Mouse (Mus musculus) liver, postnatal 0 days (tissue): ENCODE data around the gene Bpifb2. TPM values are rescaled to one million over a fixed set of nuclear protein-coding genes. Genes with fewer than 3 reads are reported as not detected.
A peak's percentile ranks its signal among the peaks of the same experiment; 100 is the strongest.

Source experiments
- ATAC-seq: fragments of 200-750 bp; cut with Nextera tagmentation; 2 replicates; pipeline ENCODE4 v1.8.0; 2017; ENCODE audit warnings: mild to moderate bottlenecking, moderate library complexity
- DNase-seq: peaks from one replicate; pipeline ENCODE4 v3.0.0-alpha.2; 2016
- H3K27ac ChIP-seq: fragments of 300-500 bp; sonication (generic); 2 replicates; pipeline ENCODE4 v1.5.1; 2014; ENCODE audit warnings: antibody characterized with exemption, moderate library complexity, mild to moderate bottlenecking, low read depth
- H3K27me3 ChIP-seq: fragments of 300-500 bp; sonication (generic); 2 replicates; pipeline ENCODE4 v1.6.1; 2014; ENCODE audit warnings: low read length, control low read depth, mixed read lengths; ENCODE audit not compliant: insufficient read depth
- H3K36me3 ChIP-seq: fragments of 300-500 bp; sonication (generic); replicated peaks from 2 replicates; pipeline ENCODE4 v1.6.1; 2014; ENCODE audit warnings: mild to moderate bottlenecking, control low read depth, low read length, moderate library complexity, mixed read lengths; ENCODE audit not compliant: insufficient read depth
- H3K4me1 ChIP-seq: fragments of 300-500 bp; sonication (generic); 2 replicates; pipeline ENCODE4 v1.6.1; 2014; ENCODE audit warnings: antibody characterized with exemption, mild to moderate bottlenecking, control low read depth; ENCODE audit not compliant: insufficient read depth
- H3K4me2 ChIP-seq: fragments of 300-500 bp; sonication (generic); 2 replicates; pipeline ENCODE4 v1.6.1; 2014; ENCODE audit warnings: low read depth, mild to moderate bottlenecking, low read length, moderate library complexity, mixed read lengths
- H3K4me3 ChIP-seq: fragments of 300-500 bp; sonication (generic); 2 replicates; pipeline ENCODE4 v1.5.1; 2014; ENCODE audit warnings: low read depth, low read length
- H3K9ac ChIP-seq: fragments of 300-500 bp; sonication (generic); replicated peaks from 2 replicates; pipeline ENCODE4 v1.6.1; 2014; ENCODE audit warnings: mild to moderate bottlenecking, moderate library complexity
- H3K9me3 ChIP-seq: fragments of 300-500 bp; sonication (generic); 2 replicates; pipeline ENCODE4 v1.6.1; 2016; ENCODE audit warnings: mild to moderate bottlenecking, control low read depth, low read length, mixed read lengths
- CTCF ChIP-seq: sonication (generic); IDR thresholded peaks from 2 replicates; pipeline ENCODE4 v1.5.1; 2016; ENCODE audit warnings: antibody characterized with exemption, low read depth
- EP300 ChIP-seq: IDR thresholded peaks from 2 replicates; pipeline ENCODE4 v1.6.1; 2016; ENCODE audit warnings: antibody characterized with exemption, low read depth, mild to moderate bottlenecking
- WGBS: fragments of 180-500 bp; shearing (Covaris S2); extraction: QIAGEN DNeasy Blood & Tissue Kit; methylation state at CpG from one replicate; pipeline ENCODE4 v1.1.7; 2014; ENCODE audit not compliant: insufficient replicate concordance; 5-methylcytosine and 5-hydroxymethylcytosine counted together
- polyA plus RNA-seq: library from polyadenylated mRNA; unstranded; fragments of >200 nt; fragmentation: Nextera tagmentation; extraction: Ambion mirVana; gene quantifications from 2 replicates; pipeline ENCODE4 v1.2.1, GENCODE M21; 2015

Gene Bpifb2
- polyA plus RNA-seq, 1 experiment from 2014 or later: not detected

- H3K27ac ChIP-seq: no peak overlapping the region
- 0 out of 2 replicates have a peak, but pooled peaks cover 4% of the 10 kb centered on the region for H3K4me1 ChIP-seq
- ATAC-seq (peak; percentile 65), DNase-seq (no peak)
- no peak overlapping the region for H3K4me3 ChIP-seq
- H3K9me3 ChIP-seq: no peaks in the 10 kb centered on the region
- WGBS: 68% methylated on average over 3 of the region's 3 CpGs
- no peaks in the 10 kb centered on the region for H3K36me3 ChIP-seq
- H3K9ac ChIP-seq: no peak overlapping the region
- TF ChIP-seq EP300 (no peak), CTCF (no peak)
- H3K4me2 ChIP-seq: no peak overlapping the region
- H3K27me3 ChIP-seq: no peaks in the 10 kb centered on the region
These were observed 12.9 kb upstream of the Bpifb2 start for GRCm38 (mm10) chr2:153861960-153862359.

- Histone ChIP-seq H3K27ac (no peak within 1 kb of the TSS), H3K36me3 (no peaks in the 10 kb centered on the region), H3K4me3 (no peak within 1 kb of the TSS), H3K27me3 (no peaks in the 10 kb centered on the region), H3K4me2 (no peak within 1 kb of the TSS), H3K9me3 (no peaks in the 10 kb centered on the region), H3K9ac (no peak within 1 kb of the TSS), H3K4me1 (no peaks in the 10 kb centered on the region)
- TF ChIP-seq CTCF (no peak), EP300 (no peak)
- DNase-seq (no peak), ATAC-seq (no peak)
- WGBS: 73% methylated on average over 4 of the region's 4 CpGs
These were observed 3.9 kb upstream of the Bpifb2 start, which contains the start of gene Sun5 for GRCm38 (mm10) chr2:153870984-153871383. Gene Sun5 (minus strand): TSS chr2:153871084.

- Histone ChIP-seq H3K27ac (no peak overlapping the region), H3K36me3 (no peaks in the 10 kb centered on the region), H3K9ac (no peak overlapping the region), H3K4me2 (no peak overlapping the region), H3K4me3 (no peak overlapping the region), H3K27me3 (no peaks in the 10 kb centered on the region), H3K9me3 (no peaks in the 10 kb centered on the region), H3K4me1 (no peaks in the 10 kb centered on the region)
- no peak for ATAC-seq
- DNase-seq: no peak
- 76% methylated on average over 5 of the region's 5 CpGs for WGBS
- TF ChIP-seq CTCF (no peak), EP300 (no peak)
These were observed 24.3 kb downstream of the Bpifb2 start for GRCm38 (mm10) chr2:153899111-153899510.

- Histone ChIP-seq H3K4me1 (no peaks in the 10 kb centered on the region), H3K9me3 (no peaks in the 10 kb centered on the region), H3K27me3 (no peaks in the 10 kb centered on the region), H3K4me2 (no peak within 1 kb of the TSS), H3K4me3 (no peak within 1 kb of the TSS), H3K36me3 (no peaks in the 10 kb centered on the region), H3K9ac (no peak within 1 kb of the TSS), H3K27ac (no peak within 1 kb of the TSS)
- ATAC-seq: no peak
- no peak for DNase-seq
- no peak for TF ChIP-seq EP300
- 65% methylated on average over 4 of the region's 4 CpGs for WGBS
These were observed 25.2 kb downstream of the Bpifb2 start, which contains the start of gene Bpifb6 for GRCm38 (mm10) chr2:153900088-153900487. Gene Bpifb6 (plus strand): TSS chr2:153900388.

- Histone ChIP-seq H3K4me3 (no peak overlapping the region), H3K36me3 (no peaks in the 10 kb centered on the region), H3K4me1 (no peaks in the 10 kb centered on the region), H3K9me3 (no peaks in the 10 kb centered on the region), H3K9ac (no peak overlapping the region), H3K4me2 (no peak overlapping the region), H3K27ac (no peak overlapping the region), H3K27me3 (no peaks in the 10 kb centered on the region)
- 65% methylated on average over 6 of the region's 6 CpGs for WGBS
- DNase-seq (no peak), ATAC-seq (no peak)
- no peak for TF ChIP-seq EP300
- TF ChIP-seq CTCF: no peak
These were observed 27.9 kb downstream of the Bpifb2 start for GRCm38 (mm10) chr2:153902726-153903125.

- no peak for DNase-seq
- TF ChIP-seq EP300: no peak
- no peak for TF ChIP-seq CTCF
- WGBS: 72% methylated on average over 4 of the region's 4 CpGs
These were observed 31.8 kb downstream of the Bpifb2 start for GRCm38 (mm10) chr2:153906626-153907025.

GRCm38 (mm10) chr2:153914151-153914550 is 39.3 kb downstream of the Bpifb2 start:
- DNase-seq: no peak

More at GRCm38 (mm10) chr2:153906626-153907025, 31.8 kb downstream of the Bpifb2 start:
- H3K9me3 ChIP-seq: no peaks in the 10 kb centered on the region
- no peak overlapping the region for H3K27ac ChIP-seq
- H3K4me3 ChIP-seq: no peak overlapping the region
- no peaks in the 10 kb centered on the region for H3K36me3 ChIP-seq
- H3K4me2 ChIP-seq: no peak overlapping the region
- H3K9ac ChIP-seq: no peak overlapping the region
- ATAC-seq: no peak
- no peaks in the 10 kb centered on the region for H3K4me1 ChIP-seq
- H3K27me3 ChIP-seq: no peaks in the 10 kb centered on the region

More at GRCm38 (mm10) chr2:153914151-153914550, 39.3 kb downstream of the Bpifb2 start:
- Histone ChIP-seq H3K4me2 (no peak overlapping the region), H3K9me3 (no peaks in the 10 kb centered on the region), H3K27ac (no peak overlapping the region), H3K4me1 (no peaks in the 10 kb centered on the region), H3K4me3 (no peak overlapping the region), H3K36me3 (no peaks in the 10 kb centered on the region), H3K27me3 (no peaks in the 10 kb centered on the region), H3K9ac (no peak overlapping the region)
- ATAC-seq: no peak
- TF ChIP-seq EP300 (no peak), CTCF (no peak)
- 62% methylated on average over 5 of the region's 5 CpGs for WGBS
